Mouse (Mus musculus) hindbrain, embryonic 16.5 days (tissue): Measurements from ENCODE around the gene Tmem169. TPM values are rescaled to one million over a fixed set of nuclear protein-coding genes. Genes with fewer than 3 reads are reported as not detected.

Experiments used
- ATAC-seq: fragments of 200-750 bp; cut with Nextera tagmentation; 2 replicates; pipeline ENCODE4 v1.8.0; 2017; ENCODE audit warnings: moderate TSS enrichment, moderate library complexity
- H3K27ac ChIP-seq: fragments of 300-500 bp; sonication (generic); 2 replicates; pipeline ENCODE4 v1.5.1; 2014; ENCODE audit warnings: low read depth, mild to moderate bottlenecking, control low read depth, low read length, moderate library complexity
- H3K27me3 ChIP-seq: fragments of 300-500 bp; sonication (generic); replicated peaks from 2 replicates; pipeline ENCODE4 v1.6.1; 2014; ENCODE audit warnings: low read length; ENCODE audit not compliant: control insufficient read depth, insufficient read depth
- H3K36me3 ChIP-seq: fragments of 300-500 bp; sonication (generic); 2 replicates; pipeline ENCODE4 v1.6.1; 2014; ENCODE audit warnings: mild to moderate bottlenecking, low read length, moderate library complexity, mixed read lengths; ENCODE audit not compliant: control insufficient read depth, insufficient read depth
- H3K4me1 ChIP-seq: fragments of 300-500 bp; sonication (generic); 2 replicates; pipeline ENCODE4 v1.6.1; 2014; ENCODE audit warnings: low read depth, low read length; ENCODE audit not compliant: control insufficient read depth, insufficient read depth
- H3K4me2 ChIP-seq: fragments of 300-500 bp; sonication (generic); 2 replicates; pipeline ENCODE4 v1.6.1; 2014; ENCODE audit warnings: mild to moderate bottlenecking, low read length, control low read depth, moderate library complexity
- H3K4me3 ChIP-seq: fragments of 300-500 bp; sonication (generic); 2 replicates; pipeline ENCODE4 v1.5.1; 2014; ENCODE audit warnings: mild to moderate bottlenecking, low read length, control low read depth, moderate library complexity
- H3K9ac ChIP-seq: fragments of 300-500 bp; sonication (generic); 2 replicates; pipeline ENCODE4 v1.6.1; 2014; ENCODE audit warnings: low read depth, mild to moderate bottlenecking, control low read depth, low read length, moderate library complexity
- H3K9me3 ChIP-seq: fragments of 300-500 bp; sonication (generic); 2 replicates; pipeline ENCODE4 v1.6.1; 2014; ENCODE audit warnings: mild to moderate bottlenecking, low read length, moderate library complexity; ENCODE audit not compliant: control insufficient read depth
- WGBS: fragments of 180-500 bp; shearing (Covaris S2); extraction: QIAGEN DNeasy Blood & Tissue Kit; methylation state at CpG from one replicate; pipeline ENCODE4 v1.1.7; 2014; 5-methylcytosine and 5-hydroxymethylcytosine counted together
- polyA plus RNA-seq: library from polyadenylated mRNA; unstranded; fragments of >200 nt; fragmentation: Nextera tagmentation; extraction: Ambion mirVana; gene quantifications from 2 replicates; pipeline ENCODE4 v1.2.1, GENCODE M21; 2015

The Tmem169 gene
- polyA plus RNA-seq, 1 experiment from 2014 or later: 38.7 TPM

- H3K4me1 ChIP-seq: no peaks in the 10 kb centered on the region
- 69% methylated on average over 4 of the region's 4 CpGs for WGBS
- ATAC-seq: no peak
- H3K36me3 ChIP-seq: peaks cover 7% of the 10 kb centered on the region; the same call in 1 of the 2 replicates
- H3K9ac ChIP-seq: no peak overlapping the region
- no peak overlapping the region for H3K4me3 ChIP-seq
- H3K4me2 ChIP-seq: no peak overlapping the region
- no peaks in the 10 kb centered on the region for H3K9me3 ChIP-seq
- no peak overlapping the region for H3K27ac ChIP-seq
- H3K27me3 ChIP-seq: no peaks in the 10 kb centered on the region
Measured at GRCm38 (mm10) chr1:72293869-72294663, 9.9 kb downstream of the Tmem169 start.

DNA sequence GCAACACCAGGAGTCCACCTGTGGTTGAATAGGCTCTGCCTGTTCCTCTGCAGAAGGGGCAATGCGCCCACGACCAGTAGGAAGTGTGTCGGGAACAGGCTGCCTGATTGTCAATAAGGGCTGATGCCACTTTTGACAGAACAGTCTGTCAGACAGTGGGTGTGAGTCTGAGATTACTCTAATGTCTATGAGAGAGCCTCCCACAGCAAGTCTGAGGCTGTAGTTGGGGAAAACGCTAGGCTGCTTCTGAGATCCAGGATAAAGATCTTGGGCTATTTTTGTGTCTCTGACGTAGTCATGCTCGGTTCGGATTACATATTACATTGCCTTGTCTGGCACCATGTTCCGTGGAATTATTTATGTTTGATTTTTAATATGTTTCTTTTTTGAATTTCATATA lies 11.6 kb downstream of the Tmem169 start:
- H3K27ac ChIP-seq: no peak overlapping the region
- no peak overlapping the region for H3K4me2 ChIP-seq
- no peaks in the 10 kb centered on the region for H3K4me1 ChIP-seq
- H3K36me3 ChIP-seq: peaks cover 5% of the 10 kb centered on the region; the same call in 1 of the 2 replicates
- no peak overlapping the region for H3K4me3 ChIP-seq
- no peaks in the 10 kb centered on the region for H3K9me3 ChIP-seq
- H3K27me3 ChIP-seq: no peaks in the 10 kb centered on the region
- H3K9ac ChIP-seq: no peak overlapping the region
- ATAC-seq: no peak
- 87% methylated on average over 8 of the region's 8 CpGs for WGBS

GRCm38 (mm10) chr1:72301845-72302244 lies 17.7 kb downstream of the Tmem169 start:
- no peaks in the 10 kb centered on the region for H3K9me3 ChIP-seq
- H3K27ac ChIP-seq: no peak overlapping the region
- H3K9ac ChIP-seq: no peak overlapping the region
- no peak overlapping the region for H3K4me3 ChIP-seq
- H3K36me3 ChIP-seq: peaks cover 5% of the 10 kb centered on the region; the same call in 1 of the 2 replicates
- no peak overlapping the region for H3K4me2 ChIP-seq
- no peak for ATAC-seq
- no peaks in the 10 kb centered on the region for H3K4me1 ChIP-seq
- 92% methylated on average over 1 of the region's 1 CpGs for WGBS
- no peaks in the 10 kb centered on the region for H3K27me3 ChIP-seq

DNA sequence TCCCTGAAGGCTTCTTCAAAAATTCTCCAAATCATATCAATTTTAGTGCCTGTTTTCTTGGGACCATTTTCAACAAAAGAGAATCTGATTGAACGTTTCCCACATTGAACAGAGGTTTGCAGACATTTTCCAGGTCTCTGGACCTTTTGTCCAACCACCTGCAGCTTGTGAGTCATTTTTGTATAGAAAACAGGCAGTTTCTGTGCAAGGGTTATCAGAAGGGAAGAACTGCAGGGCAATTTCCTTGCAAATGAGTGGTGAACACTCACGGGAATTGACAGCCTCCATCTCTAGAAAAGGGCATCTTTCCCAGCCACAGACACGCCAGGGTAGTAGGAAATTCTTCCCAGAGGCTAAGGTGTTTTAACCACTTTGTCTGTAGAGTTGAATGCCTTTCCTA lies 22.1 kb downstream of the Tmem169 start:
- no peak for ATAC-seq
- Histone ChIP-seq H3K27me3 (no peaks in the 10 kb centered on the region), H3K4me3 (no peak overlapping the region), H3K4me1 (peaks cover 6% of the 10 kb centered on the region), H3K27ac (no peak overlapping the region), H3K9ac (no peak overlapping the region), H3K9me3 (no peaks in the 10 kb centered on the region), H3K4me2 (peak overlapping the region; percentile 62), H3K36me3 (no peaks in the 10 kb centered on the region)
- 39% methylated on average over 3 of the region's 3 CpGs for WGBS

DNA sequence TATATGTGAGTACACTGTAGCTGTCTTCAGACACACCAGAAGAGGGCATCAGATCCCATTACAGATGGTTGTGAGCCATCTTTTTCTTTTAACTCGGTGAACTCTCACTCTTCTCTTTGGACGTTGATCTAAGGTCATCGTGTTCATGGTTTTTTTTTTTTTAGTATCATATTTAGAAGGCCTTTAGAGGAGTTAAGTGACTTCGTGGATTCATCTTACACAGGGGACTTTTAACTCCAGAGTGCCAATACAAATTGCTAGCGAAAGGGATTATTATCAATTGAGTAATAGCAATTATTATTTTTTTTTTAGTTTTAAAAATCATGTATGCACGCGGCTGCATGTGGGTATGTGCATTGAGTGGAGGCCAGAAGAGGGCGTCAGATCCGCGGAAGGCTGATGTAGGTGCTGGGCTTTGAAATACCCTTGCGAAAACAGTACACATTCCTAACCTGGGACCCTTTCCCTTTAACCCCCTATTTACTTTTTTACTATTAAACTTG lies 22.6 kb downstream of the Tmem169 start:
- WGBS: 2% methylated on average over 11 of the region's 11 CpGs
- peaks cover 6% of the 10 kb centered on the region for H3K4me1 ChIP-seq
- H3K4me3 ChIP-seq: peak overlapping the region; percentile 50
- H3K27ac ChIP-seq: peak overlapping the region; percentile 85
- no peaks in the 10 kb centered on the region for H3K36me3 ChIP-seq
- H3K27me3 ChIP-seq: no peaks in the 10 kb centered on the region
- peak; percentile 88 for ATAC-seq
- H3K4me2 ChIP-seq: peak overlapping the region; percentile 62
- peak overlapping the region; percentile 62 for H3K9ac ChIP-seq
- no peaks in the 10 kb centered on the region for H3K9me3 ChIP-seq

DNA sequence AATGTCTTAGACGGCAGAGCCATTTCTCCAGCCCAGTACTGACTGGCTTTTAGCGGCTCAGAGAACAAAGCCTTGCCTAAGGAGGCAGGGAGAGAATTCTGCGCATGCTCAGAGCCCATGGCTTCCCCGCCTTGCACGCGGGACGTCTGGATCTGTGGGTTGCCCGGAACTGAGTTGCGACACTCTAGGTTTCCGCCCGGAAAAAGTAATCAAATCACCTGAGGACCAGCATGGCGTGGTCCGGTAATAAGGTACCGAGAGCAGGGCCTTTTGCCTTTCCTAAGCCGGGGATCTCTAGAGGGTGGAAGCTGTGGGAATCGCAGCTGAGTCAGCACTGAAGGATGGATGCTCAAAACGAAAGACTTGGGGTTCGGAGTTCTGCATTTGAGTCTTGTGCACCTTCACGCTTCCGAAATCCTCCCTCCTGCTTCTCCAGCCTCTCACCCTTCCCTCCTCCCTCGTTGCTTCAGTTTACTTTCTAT lies 23.2 kb downstream of the Tmem169 start, which contains the start of gene Xrcc5:
Xrcc5 (plus strand) TSS at position 105 of the 482 bp plus-strand sequence.
- Histone ChIP-seq H3K27me3 (no peaks in the 10 kb centered on the region), H3K36me3 (no peaks in the 10 kb centered on the region), H3K9me3 (no peaks in the 10 kb centered on the region), H3K9ac (peak within 1 kb of the TSS; percentile 62), H3K4me3 (peak within 1 kb of the TSS; percentile 50), H3K4me2 (peak within 1 kb of the TSS; percentile 62), H3K27ac (peak within 1 kb of the TSS; percentile 85), H3K4me1 (peaks cover 6% of the 10 kb centered on the region)
- ATAC-seq: peak; percentile 99
- WGBS: 0% methylated on average over 21 of the region's 21 CpGs

GRCm38 (mm10) chr1:72308919-72309318 lies 24.8 kb downstream of the Tmem169 start:
- ATAC-seq: no peak
- H3K9ac ChIP-seq: no peak overlapping the region
- H3K36me3 ChIP-seq: no peaks in the 10 kb centered on the region
- H3K27me3 ChIP-seq: no peaks in the 10 kb centered on the region
- H3K27ac ChIP-seq: no peak overlapping the region
- H3K4me2 ChIP-seq: no peak overlapping the region
- 63% methylated on average over 4 of the region's 4 CpGs for WGBS
- H3K4me1 ChIP-seq: peaks cover 6% of the 10 kb centered on the region
- no peaks in the 10 kb centered on the region for H3K9me3 ChIP-seq
- H3K4me3 ChIP-seq: no peak overlapping the region

- ATAC-seq: no peak
- WGBS: 63% methylated on average over 6 of the region's 6 CpGs
- Histone ChIP-seq H3K4me1 (peaks cover 6% of the 10 kb centered on the region), H3K9me3 (no peaks in the 10 kb centered on the region), H3K4me3 (no peak overlapping the region), H3K4me2 (no peak overlapping the region), H3K36me3 (no peaks in the 10 kb centered on the region), H3K27me3 (no peaks in the 10 kb centered on the region), H3K27ac (no peak overlapping the region), H3K9ac (no peak overlapping the region)
Measured at GRCm38 (mm10) chr1:72309744-72310424, 25.7 kb downstream of the Tmem169 start.
